Mouse (Mus musculus): ENCODE results near the gene Irx4. TPM values are rescaled to one million over a fixed set of nuclear protein-coding genes. Genes with fewer than 3 reads are reported as not detected.

The Irx4 gene
- total RNA-seq, 1 experiment = 0.58 TPM

- peaks cover 2 to 5% of the 10 kb centered on the region in 2 experiments; a peak in 2 of 4 replicates for H3K4me1 ChIP-seq (ENCODE audit: control insufficient read depth in 2 of 2, insufficient read depth in 2 of 2, low read length in 2 of 2, poor library complexity in 1 of 2)
- H3K27ac ChIP-seq (ENCODE audit: insufficient read depth, low read depth, low read length, poor library complexity, severe bottlenecking) = no peak overlapping the region
- H3K36me3 ChIP-seq (ENCODE audit: control insufficient read depth, insufficient read depth, low read length, poor library complexity, severe bottlenecking) = no peaks in the 10 kb centered on the region
- in situ Hi-C loops (cut with MboI; ENCODE audit: low sequenced_read_pairs in 2 of 2, unreplicated experiment in 2 of 2) = loop anchor here (10.0 to 25.0 kb wide), 2 partner anchors 1305 to 1308 kb away; partner anchors contain the start of gene Irx1 (in 2 of the 2)
- no peaks in the 10 kb centered on the region for H3K9me3 ChIP-seq (ENCODE audit: control insufficient read depth, insufficient read depth, low read depth, low read length)
- no peak overlapping the region for H3K9ac ChIP-seq (ENCODE audit: insufficient read depth, low read depth, low read length, poor library complexity, severe bottlenecking)
- no peak overlapping the region for H3K4me3 ChIP-seq (ENCODE audit: insufficient read depth in 1 of 2, low read depth in 1 of 2, low read length in 2 of 2, poor library complexity in 1 of 2, severe bottlenecking in 1 of 2)
- TF ChIP-seq HCFC1 (IDR thresholded peaks at IDR 0.05; ENCODE audit: borderline replicate concordance, insufficient read depth, low read length) = no peak
- no peak for TF ChIP-seq ZNF384 (IDR thresholded peaks at IDR 0.05; ENCODE audit: low read depth, low read length)
- TF ChIP-seq MAFK (IDR thresholded peaks at IDR 0.05; ENCODE audit: insufficient read depth, low read depth, low read length) = no peak
- no peak for TF ChIP-seq CHD2 (IDR thresholded peaks at IDR 0.05; ENCODE audit: low read depth, low read length)
- no peak for TF ChIP-seq ZC3H11A (IDR thresholded peaks at IDR 0.05; ENCODE audit: borderline replicate concordance, low read depth, low read length)
- DNase-seq (ENCODE audit: low read depth, low spot score) = no peak
These were observed 9.6 kb downstream of the Irx4 start for GRCm38 (mm10) chr13:73269891-73270290.

- H3K27ac ChIP-seq (ENCODE audit: insufficient read depth, low read depth, low read length, poor library complexity, severe bottlenecking) = no peak overlapping the region
- no peak overlapping the region for H3K4me3 ChIP-seq (ENCODE audit: insufficient read depth in 1 of 2, low read depth in 1 of 2, low read length in 2 of 2, poor library complexity in 1 of 2, severe bottlenecking in 1 of 2)
- no peak for TF ChIP-seq HCFC1 (IDR thresholded peaks at IDR 0.05; ENCODE audit: borderline replicate concordance, insufficient read depth, low read length)
- TF ChIP-seq ZNF384 (IDR thresholded peaks at IDR 0.05; ENCODE audit: low read depth, low read length) = no peak
- no peak for TF ChIP-seq MAFK (IDR thresholded peaks at IDR 0.05; ENCODE audit: insufficient read depth, low read depth, low read length)
- TF ChIP-seq CHD2 (IDR thresholded peaks at IDR 0.05; ENCODE audit: low read depth, low read length) = no peak
- TF ChIP-seq ZC3H11A (IDR thresholded peaks at IDR 0.05; ENCODE audit: borderline replicate concordance, low read depth, low read length) = no peak
- in situ Hi-C loops (cut with MboI; ENCODE audit: low sequenced_read_pairs in 2 of 2, unreplicated experiment in 2 of 2) = loop anchor here in 1 of 2 experiments (25.0 kb wide), 1 partner anchor 1308 kb away; the partner anchor contains the start of gene Irx1
- H3K4me1 ChIP-seq (ENCODE audit: control insufficient read depth in 2 of 2, insufficient read depth in 2 of 2, low read length in 2 of 2, poor library complexity in 1 of 2) = peaks cover 2 to 5% of the 10 kb centered on the region in 2 experiments; a peak in 2 of 4 replicates
- DNase-seq (ENCODE audit: low read depth, low spot score) = no peak
- no peaks in the 10 kb centered on the region for H3K36me3 ChIP-seq (ENCODE audit: control insufficient read depth, insufficient read depth, low read length, poor library complexity, severe bottlenecking)
- H3K9me3 ChIP-seq (ENCODE audit: control insufficient read depth, insufficient read depth, low read depth, low read length) = no peaks in the 10 kb centered on the region
- H3K9ac ChIP-seq (ENCODE audit: insufficient read depth, low read depth, low read length, poor library complexity, severe bottlenecking) = no peak overlapping the region
These were observed 10.3 kb downstream of the Irx4 start for GRCm38 (mm10) chr13:73270451-73271081.

- no peaks in the 10 kb centered on the region for H3K9me3 ChIP-seq (ENCODE audit: control insufficient read depth, insufficient read depth, low read depth, low read length)
- H3K4me1 ChIP-seq (ENCODE audit: control insufficient read depth in 2 of 2, insufficient read depth in 2 of 2, low read length in 2 of 2, poor library complexity in 1 of 2) = peaks cover 2 to 5% of the 10 kb centered on the region in 2 experiments; a peak in 2 of 4 replicates
- in situ Hi-C loops (cut with MboI; ENCODE audit: low sequenced_read_pairs in 2 of 2, unreplicated experiment in 2 of 2) = loop anchor here in 1 of 2 experiments (25.0 kb wide), 1 partner anchor 1309 kb away; the partner anchor contains the start of gene Irx1
- H3K27ac ChIP-seq (ENCODE audit: insufficient read depth, low read depth, low read length, poor library complexity, severe bottlenecking) = no peak overlapping the region
- TF ChIP-seq CHD2 (IDR thresholded peaks at IDR 0.05; ENCODE audit: low read depth, low read length) = no peak
- TF ChIP-seq ZNF384 (IDR thresholded peaks at IDR 0.05; ENCODE audit: low read depth, low read length) = no peak
- TF ChIP-seq HCFC1 (IDR thresholded peaks at IDR 0.05; ENCODE audit: borderline replicate concordance, insufficient read depth, low read length) = no peak
- TF ChIP-seq MAFK (IDR thresholded peaks at IDR 0.05; ENCODE audit: insufficient read depth, low read depth, low read length) = no peak
- no peak for TF ChIP-seq ZC3H11A (IDR thresholded peaks at IDR 0.05; ENCODE audit: borderline replicate concordance, low read depth, low read length)
- H3K9ac ChIP-seq (ENCODE audit: insufficient read depth, low read depth, low read length, poor library complexity, severe bottlenecking) = no peak overlapping the region
- H3K36me3 ChIP-seq (ENCODE audit: control insufficient read depth, insufficient read depth, low read length, poor library complexity, severe bottlenecking) = no peaks in the 10 kb centered on the region
- no peak for DNase-seq (ENCODE audit: low read depth, low spot score)
- peak overlapping the region; percentile 17 to 23; a peak in 2 of 4 replicates for H3K4me3 ChIP-seq (ENCODE audit: insufficient read depth in 1 of 2, low read depth in 1 of 2, low read length in 2 of 2, poor library complexity in 1 of 2, severe bottlenecking in 1 of 2)
These were observed 11.3 kb downstream of the Irx4 start for GRCm38 (mm10) chr13:73271336-73272242.

GRCm38 (mm10) chr13:73272794-73273282, 12.6 kb downstream of the Irx4 start:
- H3K4me1 ChIP-seq (ENCODE audit: control insufficient read depth in 2 of 2, insufficient read depth in 2 of 2, low read length in 2 of 2, poor library complexity in 1 of 2) = peaks cover 2 to 5% of the 10 kb centered on the region in 2 experiments; a peak in 2 of 4 replicates
- no peaks in the 10 kb centered on the region for H3K9me3 ChIP-seq (ENCODE audit: control insufficient read depth, insufficient read depth, low read depth, low read length)
- in situ Hi-C loops (cut with MboI; ENCODE audit: low sequenced_read_pairs in 2 of 2, unreplicated experiment in 2 of 2) = loop anchor here in 1 of 2 experiments (25.0 kb wide), 1 partner anchor 1311 kb away; the partner anchor contains the start of gene Irx1
- no peaks in the 10 kb centered on the region for H3K36me3 ChIP-seq (ENCODE audit: control insufficient read depth, insufficient read depth, low read length, poor library complexity, severe bottlenecking)
- H3K9ac ChIP-seq (ENCODE audit: insufficient read depth, low read depth, low read length, poor library complexity, severe bottlenecking) = no peak overlapping the region
- no peak for TF ChIP-seq CHD2 (IDR thresholded peaks at IDR 0.05; ENCODE audit: low read depth, low read length)
- no peak for TF ChIP-seq MAFK (IDR thresholded peaks at IDR 0.05; ENCODE audit: insufficient read depth, low read depth, low read length)
- TF ChIP-seq HCFC1 (IDR thresholded peaks at IDR 0.05; ENCODE audit: borderline replicate concordance, insufficient read depth, low read length) = no peak
- no peak for TF ChIP-seq ZC3H11A (IDR thresholded peaks at IDR 0.05; ENCODE audit: borderline replicate concordance, low read depth, low read length)
- no peak for TF ChIP-seq ZNF384 (IDR thresholded peaks at IDR 0.05; ENCODE audit: low read depth, low read length)
- no peak overlapping the region for H3K27ac ChIP-seq (ENCODE audit: insufficient read depth, low read depth, low read length, poor library complexity, severe bottlenecking)
- no peak for DNase-seq (ENCODE audit: low read depth, low spot score)
- H3K4me3 ChIP-seq (ENCODE audit: insufficient read depth in 1 of 2, low read depth in 1 of 2, low read length in 2 of 2, poor library complexity in 1 of 2, severe bottlenecking in 1 of 2) = no peak overlapping the region

Measured in ES-E14 (cell line).